Mouse (Mus musculus) NIH3T3 (cell line): Measurements from ENCODE around the gene Tectb.
"Not testable (repeated sequence)": the region's sequence is repeated elsewhere in the genome, so short reads cannot be mapped to it uniquely, and the experiment has no call there.

Experiments used
- DNase-seq: peaks from one replicate; pipeline ENCODE4 v3.0.0-alpha.2; 2012; ENCODE audit warnings: low read depth

Tectb gene

GRCm38 (mm10) chr19:55180433-55180832 lies at the start of gene Tectb:
Gene Tectb, plus strand, starts transcription at chr19:55180733.
- DNase-seq: no peak

GRCm38 (mm10) chr19:55131747-55132146 lies 48.8 kb upstream of the Tectb start:
- no peak for DNase-seq

- no peak for DNase-seq
Measured at GRCm38 (mm10) chr19:55132476-55132875, 48.1 kb upstream of the Tectb start.

- no peak for DNase-seq
Measured at GRCm38 (mm10) chr19:55134521-55134920, 46.0 kb upstream of the Tectb start.

GRCm38 (mm10) chr19:55135918-55136317 lies 44.6 kb upstream of the Tectb start:
- no peak for DNase-seq

GRCm38 (mm10) chr19:55136693-55137427 lies 43.7 kb upstream of the Tectb start:
- no peak for DNase-seq

- DNase-seq: peak; percentile 12
Measured at GRCm38 (mm10) chr19:55137884-55138283, 42.6 kb upstream of the Tectb start.

GRCm38 (mm10) chr19:55138506-55138905 lies 42.0 kb upstream of the Tectb start:
- DNase-seq: no peak

- peak; percentile 89 for DNase-seq
Measured at GRCm38 (mm10) chr19:55139301-55139700, 41.2 kb upstream of the Tectb start.

GRCm38 (mm10) chr19:55143391-55144300 lies 36.9 kb upstream of the Tectb start:
- DNase-seq: no peak

- DNase-seq: no peak
Measured at GRCm38 (mm10) chr19:55144691-55145090, 35.8 kb upstream of the Tectb start.

- DNase-seq: no peak
Measured at GRCm38 (mm10) chr19:55145136-55145535, 35.4 kb upstream of the Tectb start.

- DNase-seq: no peak
Measured at GRCm38 (mm10) chr19:55147568-55147967, 33.0 kb upstream of the Tectb start.

GRCm38 (mm10) chr19:55148109-55148508 lies 32.4 kb upstream of the Tectb start:
- DNase-seq: no peak

GRCm38 (mm10) chr19:55149646-55150045 lies 30.9 kb upstream of the Tectb start:
- DNase-seq: peak; percentile 31

- DNase-seq: not testable (repeated sequence)
Measured at GRCm38 (mm10) chr19:55152274-55152673, 28.3 kb upstream of the Tectb start.

- no peak for DNase-seq
Measured at GRCm38 (mm10) chr19:55152983-55153382, 27.6 kb upstream of the Tectb start.

GRCm38 (mm10) chr19:55157029-55157428 lies 23.5 kb upstream of the Tectb start:
- no peak for DNase-seq

GRCm38 (mm10) chr19:55158606-55159005 lies 21.9 kb upstream of the Tectb start:
- DNase-seq: no peak

GRCm38 (mm10) chr19:55159826-55160225 lies 20.7 kb upstream of the Tectb start:
- DNase-seq: no peak

- DNase-seq: no peak
Measured at GRCm38 (mm10) chr19:55162271-55162670, 18.3 kb upstream of the Tectb start.

- DNase-seq: no peak
Measured at GRCm38 (mm10) chr19:55164162-55164561, 16.4 kb upstream of the Tectb start.
